Mouse (Mus musculus) embryonic facial prominence, embryonic 15.5 days (tissue): Measurements from ENCODE around the gene Iqgap2. TPM values are rescaled to one million over a fixed set of nuclear protein-coding genes. Genes with fewer than 3 reads are reported as not detected.

Experiments
- ATAC-seq: fragments of 200-750 bp; cut with Nextera tagmentation; 2 replicates; pipeline ENCODE4 v1.8.0; 2017; ENCODE audit warnings: low read depth, moderate TSS enrichment; ENCODE audit not compliant: insufficient number of reproducible peaks, low FRiP score, low TSS enrichment
- H3K27ac ChIP-seq: fragments of 300-500 bp; sonication (generic); replicated peaks from 2 replicates; pipeline ENCODE4 v1.5.1; 2015; ENCODE audit warnings: mild to moderate bottlenecking, inconsistent platforms
- H3K27me3 ChIP-seq: fragments of 300-500 bp; sonication (generic); 2 replicates; pipeline ENCODE4 v1.6.1; 2015; ENCODE audit warnings: inconsistent platforms
- H3K36me3 ChIP-seq: fragments of 300-500 bp; sonication (generic); 2 replicates; pipeline ENCODE4 v1.6.1; 2015; ENCODE audit warnings: mild to moderate bottlenecking, inconsistent platforms
- H3K4me1 ChIP-seq: fragments of 300-500 bp; sonication (generic); 2 replicates; pipeline ENCODE4 v1.6.1; 2015; ENCODE audit warnings: inconsistent platforms
- H3K4me2 ChIP-seq: fragments of 300-500 bp; sonication (generic); replicated peaks from 2 replicates; pipeline ENCODE4 v1.6.1; 2015; ENCODE audit warnings: mild to moderate bottlenecking, inconsistent platforms
- H3K4me3 ChIP-seq: fragments of 300-500 bp; sonication (generic); replicated peaks from 2 replicates; pipeline ENCODE4 v1.5.1; 2015; ENCODE audit warnings: mild to moderate bottlenecking, inconsistent platforms
- H3K9ac ChIP-seq: fragments of 300-500 bp; sonication (generic); 2 replicates; pipeline ENCODE4 v1.6.1; 2015; ENCODE audit warnings: inconsistent platforms
- H3K9me3 ChIP-seq: fragments of 300-500 bp; sonication (generic); replicated peaks from 2 replicates; pipeline ENCODE4 v1.6.1; 2016; ENCODE audit warnings: inconsistent platforms
- WGBS: fragments of 180-500 bp; shearing (Covaris S2); methylation state at CpG from one replicate; pipeline ENCODE4 v1.1.7; 2015; 5-methylcytosine and 5-hydroxymethylcytosine counted together
- polyA plus RNA-seq: library from polyadenylated mRNA; unstranded; fragments of >200 nt; fragmentation: Nextera tagmentation; extraction: Ambion mirVana; gene quantifications from 2 replicates; pipeline ENCODE4 v1.2.1, GENCODE M21; 2015

The Iqgap2 gene
- polyA plus RNA-seq, 1 experiment from 2014 or later, result 20.4 TPM

DNA sequence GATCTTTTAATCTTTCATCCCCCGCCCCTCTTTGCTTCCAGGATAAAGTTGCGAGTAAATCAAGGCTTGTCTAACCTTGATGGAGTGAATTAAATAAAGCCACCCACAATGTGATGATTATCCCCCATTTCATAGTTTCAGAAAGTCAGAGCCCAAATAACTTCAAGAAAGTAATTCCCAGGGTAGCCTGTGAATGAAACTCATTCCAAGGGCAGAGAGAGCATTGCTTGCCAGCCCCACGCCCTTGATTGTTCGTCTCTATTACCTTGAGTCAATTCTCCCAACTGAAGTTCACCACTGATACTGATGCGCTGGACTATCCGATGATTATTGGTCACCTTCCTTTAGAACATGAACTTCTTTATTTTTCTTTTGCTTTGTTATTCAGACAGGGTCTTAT lies 4.8 kb upstream of the Iqgap2 start:
- Histone ChIP-seq H3K4me2 (no peak overlapping the region), H3K9ac (no peak overlapping the region), H3K27me3 (no peaks in the 10 kb centered on the region), H3K27ac (no peak overlapping the region), H3K36me3 (no peaks in the 10 kb centered on the region), H3K4me3 (no peak overlapping the region), H3K9me3 (no peaks in the 10 kb centered on the region), H3K4me1 (peaks cover 11% of the 10 kb centered on the region)
- ATAC-seq, result no peak
- 66% methylated on average over 6 of the region's 6 CpGs for WGBS

- H3K36me3 ChIP-seq, result no peaks in the 10 kb centered on the region
- peaks cover 24% of the 10 kb centered on the region for H3K4me1 ChIP-seq
- no peaks in the 10 kb centered on the region for H3K9me3 ChIP-seq
- ATAC-seq, result no peak
- no peak overlapping the region for H3K9ac ChIP-seq
- H3K4me2 ChIP-seq, result no peak overlapping the region
- H3K27ac ChIP-seq, result no peak overlapping the region
- no peaks in the 10 kb centered on the region for H3K27me3 ChIP-seq
- WGBS, result 90% methylated on average over 4 of the region's 4 CpGs
- H3K4me3 ChIP-seq, result no peak overlapping the region
Observed at GRCm38 (mm10) chr13:95893166-95893565, 1.4 kb upstream of the Iqgap2 start.

GRCm38 (mm10) chr13:95892611-95893145 lies 956 bp upstream of the Iqgap2 start:
- Histone ChIP-seq H3K9ac (0 out of 2 replicates have a peak overlapping the region, but pooled peaks have one; percentile 54), H3K4me3 (peak overlapping the region; percentile 74), H3K27ac (peak overlapping the region; percentile 77), H3K36me3 (no peaks in the 10 kb centered on the region), H3K4me1 (peaks cover 24% of the 10 kb centered on the region), H3K27me3 (no peaks in the 10 kb centered on the region), H3K4me2 (peak overlapping the region; percentile 94), H3K9me3 (no peaks in the 10 kb centered on the region)
- ATAC-seq, result no peak
- 19% methylated on average over 12 of the region's 12 CpGs for WGBS

GRCm38 (mm10) chr13:95891926-95892610 lies 346 bp upstream of the Iqgap2 start:
- Histone ChIP-seq H3K36me3 (no peaks in the 10 kb centered on the region), H3K4me2 (peak overlapping the region; percentile 94), H3K27ac (peak overlapping the region; percentile 77), H3K9ac (peak overlapping the region; percentile 54), H3K9me3 (no peaks in the 10 kb centered on the region), H3K27me3 (no peaks in the 10 kb centered on the region), H3K4me1 (peaks cover 24% of the 10 kb centered on the region), H3K4me3 (peak overlapping the region; percentile 74)
- 0% methylated on average over 43 of the region's 52 CpGs for WGBS
- ATAC-seq, result peak; percentile 82

GRCm38 (mm10) chr13:95890851-95891471 lies 761 bp downstream of the Iqgap2 start:
- peak overlapping the region; percentile 74 for H3K4me3 ChIP-seq
- peaks cover 24% of the 10 kb centered on the region for H3K4me1 ChIP-seq
- under 1% methylated on average over 33 of the region's 33 CpGs for WGBS
- peak overlapping the region; percentile 94 for H3K4me2 ChIP-seq
- H3K9ac ChIP-seq, result peak overlapping the region; percentile 54
- ATAC-seq, result peak; percentile 39
- H3K27ac ChIP-seq, result peak overlapping the region; percentile 77
- no peaks in the 10 kb centered on the region for H3K36me3 ChIP-seq
- no peaks in the 10 kb centered on the region for H3K27me3 ChIP-seq
- H3K9me3 ChIP-seq, result no peaks in the 10 kb centered on the region

GRCm38 (mm10) chr13:95889981-95890545 lies 1.7 kb downstream of the Iqgap2 start:
- H3K4me1 ChIP-seq, result peaks cover 24% of the 10 kb centered on the region
- H3K27ac ChIP-seq, result 0 out of 2 replicates have a peak overlapping the region, but pooled peaks have one; percentile 1
- H3K9ac ChIP-seq, result no peak overlapping the region
- H3K36me3 ChIP-seq, result no peaks in the 10 kb centered on the region
- H3K9me3 ChIP-seq, result no peaks in the 10 kb centered on the region
- ATAC-seq, result no peak
- H3K4me2 ChIP-seq, result peak overlapping the region; percentile 94
- H3K27me3 ChIP-seq, result no peaks in the 10 kb centered on the region
- H3K4me3 ChIP-seq, result peak overlapping the region; percentile 74
- 13% methylated on average over 8 of the region's 8 CpGs for WGBS

GRCm38 (mm10) chr13:95889366-95889765 lies 2.4 kb downstream of the Iqgap2 start:
- Histone ChIP-seq H3K9me3 (no peaks in the 10 kb centered on the region), H3K9ac (no peak overlapping the region), H3K36me3 (no peaks in the 10 kb centered on the region), H3K4me3 (no peak overlapping the region), H3K4me1 (peaks cover 24% of the 10 kb centered on the region), H3K4me2 (no peak overlapping the region), H3K27ac (no peak overlapping the region), H3K27me3 (no peaks in the 10 kb centered on the region)
- 89% methylated on average over 10 of the region's 10 CpGs for WGBS
- ATAC-seq, result no peak

DNA sequence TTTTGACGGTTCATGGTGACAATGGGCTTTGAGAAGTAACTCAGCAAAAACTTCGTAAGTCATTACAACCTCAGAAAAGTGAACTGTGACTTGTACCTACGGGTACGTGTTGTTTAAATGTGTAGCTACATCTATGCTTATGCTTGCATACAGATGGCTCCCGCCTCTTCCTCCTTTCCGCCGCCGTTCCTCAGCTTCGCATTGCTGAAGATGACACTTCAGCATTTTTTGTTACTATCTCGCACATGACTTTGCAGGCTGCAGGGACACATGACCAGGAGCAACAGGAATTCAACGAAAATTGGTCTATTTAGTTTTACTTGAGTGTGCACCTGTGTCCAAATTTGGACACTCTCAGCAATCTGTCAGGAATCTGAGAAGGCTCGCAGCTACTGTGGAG lies 3.1 kb downstream of the Iqgap2 start:
- H3K27me3 ChIP-seq, result no peaks in the 10 kb centered on the region
- 89% methylated on average over 12 of the region's 12 CpGs for WGBS
- H3K36me3 ChIP-seq, result no peaks in the 10 kb centered on the region
- H3K9me3 ChIP-seq, result no peaks in the 10 kb centered on the region
- no peak for ATAC-seq
- peaks cover 24% of the 10 kb centered on the region for H3K4me1 ChIP-seq
- H3K4me3 ChIP-seq, result no peak overlapping the region
- H3K9ac ChIP-seq, result no peak overlapping the region
- H3K4me2 ChIP-seq, result no peak overlapping the region
- H3K27ac ChIP-seq, result no peak overlapping the region

DNA sequence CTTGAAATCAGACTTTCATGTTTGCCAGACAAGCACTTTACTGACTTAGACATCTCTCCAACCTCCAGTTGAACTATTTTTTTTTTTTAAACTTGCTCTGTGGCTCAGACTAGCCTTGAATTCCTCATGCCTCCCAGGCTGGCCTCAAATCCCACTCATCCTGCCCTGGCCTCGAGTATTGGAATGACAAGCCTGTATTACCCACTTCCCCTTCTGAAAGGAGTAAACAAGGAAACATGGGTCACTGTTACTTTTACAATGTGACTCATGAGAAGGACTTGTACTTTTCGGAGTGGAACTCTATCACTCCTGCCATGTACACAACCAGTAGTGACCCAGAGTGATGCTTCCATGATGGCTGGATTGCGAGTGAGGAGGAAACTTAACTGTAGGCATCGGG lies 3.6 kb downstream of the Iqgap2 start:
- 77% methylated on average over 4 of the region's 4 CpGs for WGBS
- no peak overlapping the region for H3K4me2 ChIP-seq
- H3K27me3 ChIP-seq, result no peaks in the 10 kb centered on the region
- H3K9ac ChIP-seq, result no peak overlapping the region
- H3K36me3 ChIP-seq, result no peaks in the 10 kb centered on the region
- peaks cover 24% of the 10 kb centered on the region for H3K4me1 ChIP-seq
- H3K27ac ChIP-seq, result no peak overlapping the region
- H3K4me3 ChIP-seq, result no peak overlapping the region
- no peaks in the 10 kb centered on the region for H3K9me3 ChIP-seq
- ATAC-seq, result no peak

DNA sequence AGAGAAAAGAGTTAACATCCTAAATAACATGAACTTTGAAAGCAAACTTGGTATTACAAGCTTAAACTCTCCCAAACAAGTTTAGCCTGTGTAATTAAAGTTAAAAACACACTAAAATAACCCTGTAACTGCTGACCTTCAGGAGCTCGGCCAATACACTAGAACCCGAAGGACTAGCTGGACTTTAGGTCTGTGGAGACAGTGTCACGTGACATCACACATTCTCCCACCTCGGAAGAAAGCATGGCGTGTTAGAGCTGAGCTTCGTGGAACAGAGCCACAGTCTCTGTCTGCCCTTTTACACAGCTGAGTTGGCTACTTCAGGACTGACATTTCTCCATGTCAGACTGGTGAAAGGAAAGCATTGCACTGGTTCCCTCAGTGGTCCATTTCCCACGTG lies 4.3 kb downstream of the Iqgap2 start:
- ATAC-seq, result no peak
- 83% methylated on average over 7 of the region's 7 CpGs for WGBS
- no peak overlapping the region for H3K27ac ChIP-seq

DNA sequence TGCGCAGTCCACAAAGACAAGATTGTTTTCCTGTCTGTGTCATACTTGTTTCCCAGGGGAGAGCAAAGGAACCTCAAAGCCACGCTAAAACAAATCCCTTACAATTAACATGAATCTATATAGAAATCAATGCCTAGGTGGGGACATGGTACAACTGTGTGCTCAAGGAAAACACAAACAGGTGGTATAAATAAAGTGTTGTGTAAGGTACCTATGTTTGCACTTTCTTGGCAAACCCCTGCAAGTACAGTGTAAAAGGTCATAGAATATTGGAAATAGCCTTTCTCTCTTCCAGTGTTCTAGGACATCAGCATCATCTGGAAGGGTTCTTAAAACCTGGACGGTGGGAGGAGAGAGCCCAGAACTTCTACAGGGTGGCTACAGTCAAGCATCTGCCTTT lies 7.3 kb downstream of the Iqgap2 start:
- no peaks in the 10 kb centered on the region for H3K27me3 ChIP-seq
- ATAC-seq, result no peak
- peaks cover 8% of the 10 kb centered on the region; the same call in 1 of the 2 replicates for H3K4me1 ChIP-seq
- 83% methylated on average over 3 of the region's 3 CpGs for WGBS
- no peaks in the 10 kb centered on the region for H3K36me3 ChIP-seq
- H3K9ac ChIP-seq, result no peak overlapping the region
- H3K9me3 ChIP-seq, result no peaks in the 10 kb centered on the region
- no peak overlapping the region for H3K4me2 ChIP-seq
- no peak overlapping the region for H3K27ac ChIP-seq
- H3K4me3 ChIP-seq, result no peak overlapping the region

More for the DNA sequence above, 4.3 kb downstream of the Iqgap2 start:
- Histone ChIP-seq H3K9me3 (no peaks in the 10 kb centered on the region), H3K27me3 (no peaks in the 10 kb centered on the region), H3K9ac (no peak overlapping the region), H3K36me3 (no peaks in the 10 kb centered on the region), H3K4me1 (peaks cover 19% of the 10 kb centered on the region), H3K4me3 (no peak overlapping the region), H3K4me2 (no peak overlapping the region)
